Mouse (Mus musculus) forebrain, embryonic 11.5 days (tissue): ENCODE data around the gene Fam213b. TPM values are rescaled to one million over a fixed set of nuclear protein-coding genes. Genes with fewer than 3 reads are reported as not detected.

Experiments
- ATAC-seq: fragments of 200-750 bp; cut with Nextera tagmentation; replicated peaks from 2 replicates; pipeline ENCODE4 v1.8.0; 2017; ENCODE audit warnings: moderate TSS enrichment; ENCODE audit not compliant: low FRiP score
- DNase-seq: peaks from one replicate; pipeline ENCODE4 v3.0.0-alpha.2; 2017; ENCODE audit warnings: low spot score
- H3K27ac ChIP-seq: fragments of 300-500 bp; sonication (generic); 2 replicates; pipeline ENCODE4 v1.5.1; 2014; ENCODE audit warnings: low read depth, low read length
- H3K27me3 ChIP-seq: fragments of 300-500 bp; sonication (generic); 2 replicates; pipeline ENCODE4 v1.6.1; 2014; ENCODE audit warnings: mild to moderate bottlenecking, low read length, mixed read lengths; ENCODE audit not compliant: control insufficient read depth, insufficient read depth
- H3K36me3 ChIP-seq: fragments of 300-500 bp; sonication (generic); 2 replicates; pipeline ENCODE4 v1.6.1; 2014; ENCODE audit warnings: mild to moderate bottlenecking, low read length, moderate library complexity, mixed read lengths; ENCODE audit not compliant: control insufficient read depth, insufficient read depth
- H3K4me1 ChIP-seq: fragments of 300-500 bp; sonication (generic); replicated peaks from 2 replicates; pipeline ENCODE4 v1.6.1; 2014; ENCODE audit warnings: low read length, mixed read lengths; ENCODE audit not compliant: control insufficient read depth, insufficient read depth
- H3K4me2 ChIP-seq: fragments of 300-500 bp; sonication (generic); 2 replicates; pipeline ENCODE4 v1.6.1; 2014; ENCODE audit warnings: low read depth, mild to moderate bottlenecking, low read length, moderate library complexity, mixed read lengths; ENCODE audit not compliant: severe bottlenecking
- H3K4me3 ChIP-seq: fragments of 300-500 bp; sonication (generic); 2 replicates; pipeline ENCODE4 v1.5.1; 2014; ENCODE audit warnings: low read depth, low read length
- H3K9ac ChIP-seq: fragments of 300-500 bp; sonication (generic); 2 replicates; pipeline ENCODE4 v1.6.1; 2014; ENCODE audit warnings: low read length
- H3K9me3 ChIP-seq: fragments of 300-500 bp; sonication (generic); 2 replicates; pipeline ENCODE4 v1.6.1; 2016; ENCODE audit warnings: low read length, mixed read lengths; ENCODE audit not compliant: control insufficient read depth
- WGBS: fragments of 180-500 bp; shearing (Covaris S2); extraction: QIAGEN DNeasy Blood & Tissue Kit; methylation state at CpG from one replicate; pipeline ENCODE4 v1.1.7; 2014; 5-methylcytosine and 5-hydroxymethylcytosine counted together
- polyA plus RNA-seq: library from polyadenylated mRNA; unstranded; fragments of >200 nt; fragmentation: Nextera tagmentation; extraction: Ambion mirVana; gene quantifications from 2 replicates; pipeline ENCODE4 v1.2.1, GENCODE M21; 2014

Fam213b gene
- polyA plus RNA-seq, 1 experiment from 2014 or later: 32.0 TPM

- Histone ChIP-seq H3K27ac (no peak overlapping the region), H3K27me3 (no peaks in the 10 kb centered on the region), H3K9me3 (no peaks in the 10 kb centered on the region), H3K4me2 (peak overlapping the region; percentile 78), H3K9ac (peak overlapping the region; percentile 51), H3K4me3 (peak overlapping the region; percentile 48), H3K36me3 (no peaks in the 10 kb centered on the region), H3K4me1 (0 out of 2 replicates have a peak, but pooled peaks cover 2% of the 10 kb centered on the region)
- no peak for ATAC-seq
- peak; percentile 21 for DNase-seq
- 73% methylated on average over 6 of the region's 6 CpGs for WGBS
Observed at GRCm38 (mm10) chr4:154897676-154898465, 1.1 kb downstream of the Fam213b start.

GRCm38 (mm10) chr4:154895549-154895948 is 3.4 kb downstream of the Fam213b start:
- Histone ChIP-seq H3K4me2 (no peak overlapping the region), H3K27ac (no peak overlapping the region), H3K4me3 (no peak overlapping the region), H3K36me3 (no peaks in the 10 kb centered on the region), H3K9me3 (no peaks in the 10 kb centered on the region), H3K4me1 (0 out of 2 replicates have a peak, but pooled peaks cover 2% of the 10 kb centered on the region), H3K27me3 (no peaks in the 10 kb centered on the region), H3K9ac (no peak overlapping the region)
- no peak for ATAC-seq
- 82% methylated on average over 5 of the region's 5 CpGs for WGBS
- peak; percentile 36 for DNase-seq

- no peak for DNase-seq
- Histone ChIP-seq H3K4me3 (no peak overlapping the region), H3K27ac (no peak overlapping the region), H3K4me2 (no peak overlapping the region), H3K4me1 (no peaks in the 10 kb centered on the region), H3K9me3 (no peaks in the 10 kb centered on the region), H3K36me3 (no peaks in the 10 kb centered on the region), H3K27me3 (no peaks in the 10 kb centered on the region), H3K9ac (no peak overlapping the region)
- 94% methylated on average over 14 of the region's 14 CpGs for WGBS
- no peak for ATAC-seq
Observed at GRCm38 (mm10) chr4:154890887-154891286, 8.0 kb downstream of the Fam213b start.

- DNase-seq: no peak
- no peak overlapping the region for H3K9ac ChIP-seq
- H3K4me3 ChIP-seq: no peak overlapping the region
- H3K27ac ChIP-seq: no peak overlapping the region
- no peak for ATAC-seq
- no peaks in the 10 kb centered on the region for H3K27me3 ChIP-seq
- no peaks in the 10 kb centered on the region for H3K36me3 ChIP-seq
- H3K4me2 ChIP-seq: no peak overlapping the region
- WGBS: 79% methylated on average over 15 of the region's 15 CpGs
- H3K4me1 ChIP-seq: no peaks in the 10 kb centered on the region
- no peaks in the 10 kb centered on the region for H3K9me3 ChIP-seq
Observed at GRCm38 (mm10) chr4:154887593-154888250, 11.2 kb downstream of the Fam213b start.

GRCm38 (mm10) chr4:154886876-154887592 is 11.9 kb downstream of the Fam213b start:
- no peak overlapping the region for H3K4me3 ChIP-seq
- WGBS: 78% methylated on average over 13 of the region's 13 CpGs
- ATAC-seq: no peak

GRCm38 (mm10) chr4:154885416-154885815 is 13.5 kb downstream of the Fam213b start:
- no peak overlapping the region for H3K27ac ChIP-seq
- no peak for ATAC-seq

More at GRCm38 (mm10) chr4:154886876-154887592, 11.9 kb downstream of the Fam213b start:
- Histone ChIP-seq H3K9ac (no peak overlapping the region), H3K36me3 (no peaks in the 10 kb centered on the region), H3K9me3 (no peaks in the 10 kb centered on the region), H3K27ac (no peak overlapping the region), H3K4me1 (no peaks in the 10 kb centered on the region), H3K27me3 (no peaks in the 10 kb centered on the region), H3K4me2 (no peak overlapping the region)
- DNase-seq: no peak

GRCm38 (mm10) chr4:154882014-154882659 is 16.8 kb downstream of the Fam213b start:
- no peak overlapping the region for H3K4me2 ChIP-seq
- no peaks in the 10 kb centered on the region for H3K27me3 ChIP-seq
- no peak overlapping the region for H3K27ac ChIP-seq
- 0 out of 2 replicates have a peak, but pooled peaks cover 2% of the 10 kb centered on the region for H3K4me1 ChIP-seq
- DNase-seq: no peak
- 32% methylated on average over 14 of the region's 14 CpGs for WGBS
- H3K9ac ChIP-seq: no peak overlapping the region
- no peak for ATAC-seq
- H3K36me3 ChIP-seq: no peaks in the 10 kb centered on the region
- no peak overlapping the region for H3K4me3 ChIP-seq
- H3K9me3 ChIP-seq: no peaks in the 10 kb centered on the region

More at GRCm38 (mm10) chr4:154885416-154885815, 13.5 kb downstream of the Fam213b start:
- 81% methylated on average over 11 of the region's 11 CpGs for WGBS
- DNase-seq: no peak
- no peaks in the 10 kb centered on the region for H3K27me3 ChIP-seq
- H3K9ac ChIP-seq: no peak overlapping the region
- no peak overlapping the region for H3K4me3 ChIP-seq
- no peaks in the 10 kb centered on the region for H3K9me3 ChIP-seq
- no peaks in the 10 kb centered on the region for H3K4me1 ChIP-seq
- no peaks in the 10 kb centered on the region for H3K36me3 ChIP-seq
- no peak overlapping the region for H3K4me2 ChIP-seq

- no peak overlapping the region for H3K27ac ChIP-seq
- no peaks in the 10 kb centered on the region for H3K36me3 ChIP-seq
- H3K9me3 ChIP-seq: no peaks in the 10 kb centered on the region
- H3K27me3 ChIP-seq: no peaks in the 10 kb centered on the region
- H3K4me2 ChIP-seq: no peak overlapping the region
- no peak overlapping the region for H3K9ac ChIP-seq
- WGBS: 85% methylated on average over 6 of the region's 6 CpGs
- no peak for DNase-seq
- no peak for ATAC-seq
- 0 out of 2 replicates have a peak, but pooled peaks cover 2% of the 10 kb centered on the region for H3K4me1 ChIP-seq
- no peak overlapping the region for H3K4me3 ChIP-seq
Observed at GRCm38 (mm10) chr4:154880730-154881129, 18.2 kb downstream of the Fam213b start.
